Comparison of ENCODE assay signal across 8 mouse cellular contexts in the genomic region with DNA sequence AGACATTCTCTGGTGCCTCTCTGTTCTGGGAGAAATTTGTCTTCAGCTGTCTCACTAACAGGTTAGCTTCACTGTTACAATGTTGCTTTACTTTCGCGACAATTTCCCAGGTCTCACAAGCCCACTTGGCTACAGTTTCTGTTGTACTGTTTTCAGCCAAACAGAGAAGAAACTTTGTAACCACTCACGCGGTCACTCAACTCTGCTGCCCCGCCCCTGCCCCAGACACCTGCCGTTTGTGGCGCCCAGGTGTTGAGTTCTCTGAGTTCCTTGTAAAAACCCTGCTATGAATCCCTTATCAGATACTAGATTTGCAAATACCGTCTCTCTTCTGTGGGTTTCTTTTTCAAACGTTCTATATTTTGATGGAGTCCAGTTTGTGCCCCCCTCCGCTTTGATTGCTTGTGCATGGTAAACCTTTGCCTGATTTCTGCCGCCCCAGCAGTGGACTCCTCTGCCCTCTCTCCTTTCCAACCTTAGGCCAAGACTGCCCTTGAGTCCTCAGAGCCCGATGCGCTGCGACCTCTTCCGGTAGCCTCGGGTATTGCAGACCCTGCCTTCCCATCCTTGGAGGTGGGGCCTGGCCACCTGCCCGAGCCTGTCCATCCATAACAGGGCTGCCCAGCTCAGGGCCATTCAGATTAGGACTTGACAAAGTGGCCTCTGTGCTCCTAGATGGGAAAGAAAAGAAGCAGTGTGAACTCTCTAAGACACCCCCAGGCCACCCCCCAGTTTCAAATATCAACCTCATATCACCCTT. TPM values are rescaled to one million over a fixed set of nuclear protein-coding genes. Genes with fewer than 3 reads are reported as not detected.
DNase-seq lines count a peak whose midpoint lies in the region; ATAC-seq lines count a peak whose summit lies in the region.

No protein-coding gene starts in this region.

- peak; percentile 66 for DNase-seq in ES-CJ7 (ENCODE audit: low read depth, low spot score)
- DNase-seq in cerebellum, adult 8-10 months, result peak; percentile 97
- peak; percentile 96 for DNase-seq in layer of hippocampus, postnatal 10 days (ENCODE audit: low spot score in 2 of 2)
- DNase-seq in lung, postnatal 25 days (ENCODE audit: low spot score), result peak; percentile 87
- peak; percentile 94 for DNase-seq in retina, embryonic 14.5 days (ENCODE audit: low spot score)
- peak; percentile 78 for DNase-seq in thymus, postnatal 25 days

- WGBS in hindbrain, embryonic 12.5 days, result 20% methylated on average over 17 of the region's 17 CpGs

- no peaks in the 10 kb centered on the region for H3K36me3 ChIP-seq in hindbrain, embryonic 12.5 days

- H3K9me3 ChIP-seq in hindbrain, embryonic 12.5 days (replicated peaks), result no peaks in the 10 kb centered on the region

- H3K4me2 ChIP-seq in hindbrain, embryonic 12.5 days (replicated peaks), result no peak overlapping the region

- no peak overlapping the region for H3K4me3 ChIP-seq in hindbrain, embryonic 12.5 days

- H3K27ac ChIP-seq in hindbrain, embryonic 12.5 days, result no peak overlapping the region

- peak; percentile 45 for ATAC-seq in frontal cortex, adult (ENCODE audit: low TSS enrichment)
- peak; percentile 45; the same call in 1 of the 2 replicates for ATAC-seq in hindbrain, embryonic 12.5 days (ENCODE audit: low FRiP score)

- 0 out of 2 replicates have a peak, but pooled peaks cover 3% of the 10 kb centered on the region for H3K27me3 ChIP-seq in hindbrain, embryonic 12.5 days

- no peak overlapping the region for H3K9ac ChIP-seq in hindbrain, embryonic 12.5 days

- no peaks in the 10 kb centered on the region for H3K4me1 ChIP-seq in hindbrain, embryonic 12.5 days

RNA-seq across cellular contexts. Expression of gene Ninj1, which starts 17.7 kb away (rescaled TPM):
- polyA plus RNA-seq in hindbrain, embryonic 12.5 days (2016; fragmentation: Nextera tagmentation; extraction: Ambion mirVana), result 26.5 and 28.1 TPM in 2 replicates
- 10 to 100 TPM; 23.3 to 24.5 TPM for total RNA-seq in layer of hippocampus, postnatal 10 days (2021)

RNA-seq across cellular contexts. Expression of gene Wnk2, which starts 21.8 kb away (rescaled TPM):
- 16.0 and 16.2 TPM in 2 replicates for polyA plus RNA-seq in hindbrain, embryonic 12.5 days (2016; fragmentation: Nextera tagmentation; extraction: Ambion mirVana)
- total RNA-seq in layer of hippocampus, postnatal 10 days (2021), result 10 to 100 TPM; 88.6 to 98.8 TPM

RNA-seq across cellular contexts. Expression of gene Card19, which starts 46.2 kb away (rescaled TPM):
- polyA plus RNA-seq in hindbrain, embryonic 12.5 days (2016; fragmentation: Nextera tagmentation; extraction: Ambion mirVana), result 34.8 and 36.8 TPM in 2 replicates
- total RNA-seq in layer of hippocampus, postnatal 10 days (2021), result 10 to 100 TPM; 13.2 to 13.5 TPM
